Mouse (Mus musculus) CH12.LX (cell line): ENCODE data around the gene Tcea3.

ENCODE experiments used
- CTCF ChIP-seq, 2 experiments: IDR thresholded peaks in 1 of 2; conservative IDR thresholded peaks in 1 of 2; 2 replicates each; pipeline ENCODE4 v1.5.1; 2011 to 2012; ENCODE audit warnings: low read depth in 2 of 2, low read length in 2 of 2, improper control_type of control experiment in 1 of 2, inconsistent platforms in 1 of 2, mild to moderate bottlenecking in 1 of 2, moderate library complexity in 1 of 2
- E2F4 ChIP-seq: IDR thresholded peaks from 2 replicates; pipeline ENCODE4 v1.6.1; 2011; ENCODE audit warnings: low read depth, low read length, improper control_type of control experiment; ENCODE audit not compliant: insufficient replicate concordance
- EP300 ChIP-seq: IDR thresholded peaks from 2 replicates; pipeline ENCODE4 v1.6.1; 2011; ENCODE audit warnings: low read length, improper control_type of control experiment
- JUND ChIP-seq: conservative IDR thresholded peaks from 2 replicates; pipeline ENCODE4 v1.6.1; 2011; ENCODE audit warnings: low read depth, low read length, improper control_type of control experiment
- MAX ChIP-seq: IDR thresholded peaks from 2 replicates; pipeline ENCODE4 v1.6.1; 2011; ENCODE audit warnings: low read length, improper control_type of control experiment
- MEF2A ChIP-seq: IDR thresholded peaks from 2 replicates; pipeline ENCODE4 v1.6.1; 2014; ENCODE audit warnings: low read depth, mild to moderate bottlenecking, inconsistent platforms, low read length, improper control_type of control experiment, borderline replicate concordance
- MYC ChIP-seq: IDR thresholded peaks from 2 replicates; pipeline ENCODE4 v1.6.1; 2011; ENCODE audit warnings: low read depth, mild to moderate bottlenecking, improper control_type of control experiment, low read length
- NRF1 ChIP-seq: IDR thresholded peaks from 2 replicates; pipeline ENCODE4 v1.6.1; 2014; ENCODE audit warnings: low read depth, mild to moderate bottlenecking, inconsistent platforms, low read length, improper control_type of control experiment, moderate library complexity
- TCF12 ChIP-seq: IDR thresholded peaks from 2 replicates; pipeline ENCODE4 v1.6.1; 2014; ENCODE audit warnings: low read depth, mild to moderate bottlenecking, inconsistent platforms, low read length, improper control_type of control experiment

- peak; percentile 65 for TF ChIP-seq MAX
- no peak for TF ChIP-seq JUND
- no peak for TF ChIP-seq E2F4
- no peak for TF ChIP-seq EP300
- peak; percentile 59; the same call in 1 of the 2 replicates for TF ChIP-seq MYC
- no peak for TF ChIP-seq CTCF (conservative IDR thresholded peaks at IDR 0.05 in 1 of 2, IDR thresholded peaks at IDR 0.05 in 1 of 2; ENCODE audit: low read depth in 2 of 2, low read length in 2 of 2)
- TF ChIP-seq TCF12, result no peak; the same call in 1 of the 2 replicates
- TF ChIP-seq NRF1, result peak; percentile 88
- TF ChIP-seq MEF2A, result no peak
Measured at GRCm38 (mm10) chr4:136285811-136286371, 38.4 kb downstream of the Tcea3 start.
